In the genomic region with DNA sequence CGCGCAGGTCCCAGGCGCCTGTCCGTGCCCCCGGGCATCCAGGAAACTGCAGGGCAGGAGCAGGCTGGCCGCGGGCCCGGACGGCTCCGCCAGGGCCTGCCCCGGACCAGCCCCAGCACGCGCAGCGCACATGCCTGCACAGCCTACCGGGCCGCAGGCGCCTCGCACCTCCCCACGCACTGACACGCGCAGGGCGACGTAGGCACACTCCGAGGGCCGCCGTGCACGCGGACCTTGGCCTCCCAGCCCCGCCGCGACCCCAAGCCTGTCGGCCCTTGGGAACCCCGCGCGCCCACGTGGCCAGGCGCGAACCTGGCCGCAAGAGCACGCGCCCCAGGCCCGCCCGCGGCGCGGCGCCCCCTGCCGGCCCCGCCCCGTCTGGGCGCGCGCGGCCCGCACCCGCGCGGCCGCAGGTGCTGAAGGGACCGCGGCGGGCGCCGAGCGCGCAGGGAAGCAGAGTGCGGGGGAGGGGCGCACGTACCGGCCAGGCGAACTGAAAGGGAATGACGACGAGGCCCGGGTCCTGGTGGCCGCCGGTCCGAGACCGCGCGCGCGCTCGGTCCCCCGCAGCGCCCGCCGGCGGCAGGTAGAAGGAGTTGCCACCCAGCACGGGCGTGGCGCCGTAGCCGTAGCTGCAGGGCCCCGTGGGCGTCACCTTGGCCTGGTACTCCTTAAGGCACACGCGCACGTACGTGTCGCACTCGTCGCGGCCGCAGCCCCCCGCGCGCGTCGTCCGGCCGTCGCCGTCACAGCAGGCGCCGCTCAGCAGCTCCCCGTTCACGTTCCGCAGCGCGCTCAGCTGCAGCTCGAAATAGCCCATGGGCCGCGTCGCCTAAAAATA, we compare ENCODE assay signal across 8 mouse cellular contexts. TPM values are rescaled to one million over a fixed set of nuclear protein-coding genes. Genes with fewer than 3 reads are reported as not detected.
A peak's percentile ranks its signal among the peaks of the same experiment; 100 is the strongest.
DNase-seq lines count a peak whose midpoint lies in the region; ATAC-seq and TF ChIP-seq lines count a peak whose summit lies in the region.

No protein-coding gene starts in this region.

- H3K27ac ChIP-seq in heart, embryonic 11.5 days (ENCODE audit: low read depth, low read length), result no peak overlapping the region; the same call in 1 of the 2 replicates
- no peak overlapping the region; the same call in 1 of the 2 replicates for H3K27ac ChIP-seq in lung, embryonic 16.5 days (ENCODE audit: low read length)

- H3K4me2 ChIP-seq in heart, embryonic 11.5 days, result peak overlapping the region; percentile 96
- H3K4me2 ChIP-seq in lung, embryonic 16.5 days (ENCODE audit: low read depth, low read length), result peak overlapping the region; percentile 94

- no peaks in the 10 kb centered on the region for H3K9me3 ChIP-seq in heart, embryonic 11.5 days (replicated peaks; ENCODE audit: control insufficient read depth, low read length)
- H3K9me3 ChIP-seq in lung, embryonic 16.5 days (ENCODE audit: control insufficient read depth, low read length), result no peaks in the 10 kb centered on the region

- H3K27me3 ChIP-seq in heart, embryonic 11.5 days (ENCODE audit: control insufficient read depth, insufficient read depth, low read length), result peaks cover 79% of the 10 kb centered on the region
- H3K27me3 ChIP-seq in lung, embryonic 16.5 days (ENCODE audit: control insufficient read depth, insufficient read depth, low read depth, low read length), result peaks cover 47% of the 10 kb centered on the region

- H3K36me3 ChIP-seq in heart, embryonic 11.5 days (ENCODE audit: control insufficient read depth, insufficient read depth, low read length), result no peaks in the 10 kb centered on the region
- no peaks in the 10 kb centered on the region for H3K36me3 ChIP-seq in lung, embryonic 16.5 days (ENCODE audit: control insufficient read depth, insufficient read depth, low read length)

- TF ChIP-seq CTCF in brain, embryonic 14.5 days (IDR thresholded peaks at IDR 0.05; ENCODE audit: borderline replicate concordance, extremely low read depth, insufficient read depth, insufficient read length), result no peak

- H3K4me3 ChIP-seq in heart, embryonic 11.5 days (ENCODE audit: low read depth, low read length), result peak overlapping the region; percentile 57
- H3K4me3 ChIP-seq in lung, embryonic 16.5 days (ENCODE audit: low read length), result peak overlapping the region; percentile 63

- 2% methylated on average over 103 of the region's 124 CpGs for whole genome bisulfite sequencing in heart, embryonic 11.5 days (ENCODE audit: insufficient replicate concordance)
- under 1% methylated on average over 74 of the region's 124 CpGs for WGBS in lung, embryonic 16.5 days

- ATAC-seq in heart, embryonic 11.5 days (replicated peaks; ENCODE audit: insufficient number of reproducible peaks, low FRiP score, low TSS enrichment), result no peak
- ATAC-seq in lung, embryonic 16.5 days (ENCODE audit: low read depth), result peak; percentile 41

- peaks cover 18% of the 10 kb centered on the region for H3K4me1 ChIP-seq in heart, embryonic 11.5 days (ENCODE audit: control insufficient read depth, insufficient read depth, low read length)
- H3K4me1 ChIP-seq in lung, embryonic 16.5 days (replicated peaks; ENCODE audit: control insufficient read depth, insufficient read depth, low read length), result peaks cover 15% of the 10 kb centered on the region

- DNase-seq in heart, adult 18-20 months, result no peak
- DNase-seq in brain, embryonic 14.5 days (ENCODE audit: low read depth), result peak; percentile 59
- peak; percentile 61 to 72 for DNase-seq in frontal cortex, postnatal 36 days (ENCODE audit: low spot score in 2 of 2)
- peak; percentile 67 for DNase-seq in layer of hippocampus, adult 9-11 months
- DNase-seq in right cerebral cortex, adult 2 months (ENCODE audit: low spot score in 2 of 2), result peak; percentile 59 to 64
- no peak for DNase-seq in ovary, postnatal 14 days (ENCODE audit: low spot score)

- TF ChIP-seq POLR2A in brain, embryonic 14.5 days (IDR thresholded peaks at IDR 0.05; ENCODE audit: borderline replicate concordance, extremely low read depth, insufficient read depth, insufficient read length, poor library complexity, severe bottlenecking), result no peak

- H3K9ac ChIP-seq in heart, embryonic 11.5 days (ENCODE audit: low read depth, low read length), result peak overlapping the region; percentile 62; the same call in 1 of the 2 replicates
- H3K9ac ChIP-seq in lung, embryonic 16.5 days (ENCODE audit: low read length), result peak overlapping the region; percentile 64

RNA-seq across cellular contexts. Expression of a gene that starts 1.0 kb away (rescaled TPM):
- polyA plus RNA-seq in heart, embryonic 11.5 days (2014; fragmentation: Nextera tagmentation; extraction: Ambion mirVana), result 1.5 and 2.2 TPM in 2 replicates
- total RNA-seq in heart, adult 18-20 months (2021), result 10 to 100 TPM; 31.5 to 38.6 TPM
- polyA plus RNA-seq in brain, embryonic 14.5 days (2012; rRNA removed), result 46.1 and 74.7 TPM in 2 replicates
- 5.6 and 6.5 TPM in 2 replicates for polyA plus RNA-seq in lung, embryonic 16.5 days (2015; fragmentation: Nextera tagmentation; extraction: Ambion mirVana)

RNA-seq across cellular contexts. Expression of a gene that starts 13.3 kb away (rescaled TPM):
- polyA plus RNA-seq in heart, embryonic 11.5 days (2014; fragmentation: Nextera tagmentation; extraction: Ambion mirVana), result 44.2 and 50.7 TPM in 2 replicates
- 1 to 10 TPM; 8.2 to 9.2 TPM for total RNA-seq in heart, adult 18-20 months (2021)
- polyA plus RNA-seq in brain, embryonic 14.5 days (2012; rRNA removed), result 34.9 and 47.3 TPM in 2 replicates
- polyA plus RNA-seq in lung, embryonic 16.5 days (2015; fragmentation: Nextera tagmentation; extraction: Ambion mirVana), result 109 and 121 TPM in 2 replicates

RNA-seq across cellular contexts. Expression of a gene that starts 47.7 kb away (rescaled TPM):
- polyA plus RNA-seq in heart, embryonic 11.5 days (2014; fragmentation: Nextera tagmentation; extraction: Ambion mirVana), result 18.9 and 22.5 TPM in 2 replicates
- 10 to 100 TPM; 24.3 to 27.6 TPM for total RNA-seq in heart, adult 18-20 months (2021)
- polyA plus RNA-seq in brain, embryonic 14.5 days (2012; rRNA removed), result 61.4 and 61.7 TPM in 2 replicates
- 23.8 and 26.2 TPM in 2 replicates for polyA plus RNA-seq in lung, embryonic 16.5 days (2015; fragmentation: Nextera tagmentation; extraction: Ambion mirVana)

Comparison
In these comparisons a context has a peak if more than half of its experiments do, and no peak if none do; other contexts are left out.
1. DNase-seq: peak in brain, embryonic 14.5 days (single experiment), frontal cortex, postnatal 36 days (2 of 2), layer of hippocampus, adult 9-11 months (single experiment) and right cerebral cortex, adult 2 months (2 of 2); none in heart, adult 18-20 months (0 of 2) and ovary, postnatal 14 days (single experiment).